ENCODE assay signal across 16 mouse cellular contexts in the genomic region with DNA sequence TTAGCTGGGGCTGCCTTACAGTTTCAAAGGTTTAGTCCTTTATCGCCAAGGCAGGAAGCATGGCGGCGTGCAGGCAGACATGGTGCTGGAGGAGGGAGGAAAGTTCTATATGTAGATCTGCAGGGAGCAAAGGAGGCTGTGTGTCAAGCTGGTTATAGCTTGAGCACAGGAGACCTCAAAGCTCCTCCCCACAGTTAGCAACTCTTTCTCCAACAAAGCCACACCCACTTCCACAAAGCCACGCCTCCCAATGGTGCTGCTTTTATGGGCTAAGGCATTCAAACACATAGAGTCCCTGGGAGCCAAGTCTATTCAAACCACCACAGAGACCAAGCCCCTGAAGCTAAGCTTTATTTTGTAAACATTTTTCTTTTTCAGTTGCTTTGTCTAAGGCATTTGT. TPM values are rescaled to one million over a fixed set of nuclear protein-coding genes. Genes with fewer than 3 reads are reported as not detected.
A peak's percentile ranks its signal among the peaks of the same experiment; 100 is the strongest.
DNase-seq lines count a peak whose midpoint lies in the region; ATAC-seq lines count a peak whose summit lies in the region.
"Had no signal": no experiment of that assay in that cellular context is flagged by ENCODE, and none has a peak within 500 bp of the region (broad histone marks: within the 10 kb centered on the region; RNA-seq: fewer than 3 reads in every experiment).

No protein-coding gene starts in this region.

- no peak overlapping the region for H3K4me3 ChIP-seq in forebrain, embryonic 14.5 days (ENCODE audit: low read depth, low read length)
- no peak overlapping the region for H3K4me3 ChIP-seq in forebrain, embryonic 11.5 days (ENCODE audit: low read depth, low read length)
- H3K4me3 ChIP-seq: embryonic facial prominence, embryonic 12.5 days; liver, embryonic 15.5 days; neural tube, embryonic 15.5 days had no signal

- ATAC-seq in forebrain, embryonic 14.5 days: no peak
- no peak for ATAC-seq in forebrain, embryonic 11.5 days (replicated peaks; ENCODE audit: low FRiP score)
- ATAC-seq in megakaryocyte-erythroid progenitor cell, adult 5-6 weeks (replicated peaks; ENCODE audit: low FRiP score, low TSS enrichment, poor library complexity, severe bottlenecking): 0 out of 2 replicates have a peak, but pooled peaks have one; percentile 25
- ATAC-seq in granulocyte monocyte progenitor cell, adult 5-6 weeks (replicated peaks; ENCODE audit: poor library complexity, severe bottlenecking): no peak
- ATAC-seq: Patski had no signal

- H3K36me3 ChIP-seq in forebrain, embryonic 14.5 days (ENCODE audit: control insufficient read depth, insufficient read depth, low read length): 0 out of 2 replicates have a peak, but pooled peaks cover 5% of the 10 kb centered on the region
- no peaks in the 10 kb centered on the region for H3K36me3 ChIP-seq in forebrain, embryonic 11.5 days (ENCODE audit: control insufficient read depth, insufficient read depth, low read length)
- H3K36me3 ChIP-seq: embryonic facial prominence, embryonic 12.5 days had no signal

- no peak overlapping the region for H3K4me2 ChIP-seq in forebrain, embryonic 14.5 days (ENCODE audit: low read length)
- H3K4me2 ChIP-seq in forebrain, embryonic 11.5 days (ENCODE audit: low read depth, low read length, severe bottlenecking): no peak overlapping the region
- H3K4me2 ChIP-seq: embryonic facial prominence, embryonic 12.5 days; hindbrain, embryonic 14.5 days; liver, embryonic 15.5 days; neural tube, embryonic 15.5 days had no signal

- 64% methylated on average over 4 of the region's 4 CpGs for WGBS in forebrain, embryonic 14.5 days
- 62% methylated on average over 4 of the region's 4 CpGs for WGBS in forebrain, embryonic 11.5 days

- no peaks in the 10 kb centered on the region for H3K9me3 ChIP-seq in forebrain, embryonic 14.5 days (replicated peaks; ENCODE audit: control insufficient read depth, low read length)
- H3K9me3 ChIP-seq in forebrain, embryonic 11.5 days (ENCODE audit: control insufficient read depth, low read length): no peaks in the 10 kb centered on the region
- H3K9me3 ChIP-seq: embryonic facial prominence, embryonic 12.5 days; liver, embryonic 15.5 days; neural tube, embryonic 15.5 days had no signal

- peak; percentile 20 for DNase-seq in forebrain, embryonic 14.5 days (ENCODE audit: low spot score)
- no peak for DNase-seq in forebrain, embryonic 11.5 days (ENCODE audit: low spot score)
- peak; percentile 30 for DNase-seq in lung, postnatal 10 days
- DNase-seq in lung, adult 18-20 months: no peak
- peak; percentile 22 for DNase-seq in MEL-GATA-1-ER (ENCODE audit: extremely low read depth, low read depth)
- DNase-seq in layer of hippocampus, postnatal 10 days (ENCODE audit: low spot score in 2 of 2): no peak
- DNase-seq: adrenal gland, adult 2 months; cerebellum, postnatal 10 days; kidney, adult 11 months had no signal

- H3K4me1 ChIP-seq in forebrain, embryonic 14.5 days (ENCODE audit: control insufficient read depth, insufficient read depth, low read length): 0 out of 2 replicates have a peak, but pooled peaks cover 7% of the 10 kb centered on the region
- peaks cover 11% of the 10 kb centered on the region for H3K4me1 ChIP-seq in forebrain, embryonic 11.5 days (replicated peaks; ENCODE audit: control insufficient read depth, insufficient read depth, low read length)

- no peak overlapping the region for H3K9ac ChIP-seq in forebrain, embryonic 14.5 days (ENCODE audit: low read length)
- H3K9ac ChIP-seq in forebrain, embryonic 11.5 days (ENCODE audit: low read length): no peak overlapping the region
- H3K9ac ChIP-seq: embryonic facial prominence, embryonic 12.5 days; hindbrain, embryonic 14.5 days; liver, embryonic 15.5 days; neural tube, embryonic 15.5 days had no signal

- H3K27ac ChIP-seq in forebrain, embryonic 14.5 days (ENCODE audit: low read depth, low read length): no peak overlapping the region
- no peak overlapping the region for H3K27ac ChIP-seq in forebrain, embryonic 11.5 days (ENCODE audit: low read depth, low read length)
- H3K27ac ChIP-seq: embryonic facial prominence, embryonic 12.5 days; hindbrain, embryonic 14.5 days; liver, embryonic 15.5 days; neural tube, embryonic 15.5 days had no signal

- H3K27me3 ChIP-seq in forebrain, embryonic 14.5 days (replicated peaks; ENCODE audit: control insufficient read depth, insufficient read depth, low read length): no peaks in the 10 kb centered on the region
- no peaks in the 10 kb centered on the region for H3K27me3 ChIP-seq in forebrain, embryonic 11.5 days (ENCODE audit: control insufficient read depth, insufficient read depth, low read length)
- H3K27me3 ChIP-seq: embryonic facial prominence, embryonic 12.5 days; liver, embryonic 15.5 days; neural tube, embryonic 15.5 days; Patski had no signal

RNA-seq across cellular contexts. Expression of gene Casp6, which starts 2.3 kb away (rescaled TPM):
- 39.4 and 42.3 TPM in 2 replicates for polyA plus RNA-seq in forebrain, embryonic 14.5 days (2014; fragmentation: Nextera tagmentation; extraction: Ambion mirVana)
- 62.8 and 64.7 TPM in 2 replicates for polyA plus RNA-seq in forebrain, embryonic 11.5 days (2014; fragmentation: Nextera tagmentation; extraction: Ambion mirVana)
- total RNA-seq in megakaryocyte-erythroid progenitor cell, adult 5-6 weeks (2014; fragmentation: Nextera tagmentation): 35.0 and 40.7 TPM in 2 replicates
- total RNA-seq in megakaryocyte-erythroid progenitor cell, adult 5-6 weeks (2017): 12.5 and 23.8 TPM in 2 replicates
- total RNA-seq in layer of hippocampus, postnatal 10 days (2021): 10 to 100 TPM in 1 of 2 experiments, 1 to 10 TPM in 1; 9.6 to 11.9 TPM
- total RNA-seq in granulocyte monocyte progenitor cell, adult 5-6 weeks (2014; fragmentation: Nextera tagmentation): 9.1 and 17.5 TPM in 2 replicates
- 8.1 and 9.8 TPM in 2 replicates for total RNA-seq in granulocyte monocyte progenitor cell, adult 5-6 weeks (2017)

RNA-seq across cellular contexts. Expression of gene Pla2g12a, which starts 20.5 kb away (rescaled TPM):
- polyA plus RNA-seq in forebrain, embryonic 14.5 days (2014; fragmentation: Nextera tagmentation; extraction: Ambion mirVana): 38.6 TPM in 2 replicates
- polyA plus RNA-seq in forebrain, embryonic 11.5 days (2014; fragmentation: Nextera tagmentation; extraction: Ambion mirVana): 33.7 and 39.0 TPM in 2 replicates
- total RNA-seq in megakaryocyte-erythroid progenitor cell, adult 5-6 weeks (2014; fragmentation: Nextera tagmentation): 110 and 118 TPM in 2 replicates
- 109 and 147 TPM in 2 replicates for total RNA-seq in megakaryocyte-erythroid progenitor cell, adult 5-6 weeks (2017)
- total RNA-seq in layer of hippocampus, postnatal 10 days (2021): 10 to 100 TPM; 20.2 to 22.4 TPM
- 13.4 and 30.8 TPM in 2 replicates for total RNA-seq in granulocyte monocyte progenitor cell, adult 5-6 weeks (2014; fragmentation: Nextera tagmentation)
- 14.1 and 20.9 TPM in 2 replicates for total RNA-seq in granulocyte monocyte progenitor cell, adult 5-6 weeks (2017)

Comparison
In these comparisons a context has a peak if more than half of its experiments do, and no peak if none do; other contexts are left out.
1. DNase-seq: peak in forebrain, embryonic 14.5 days (single experiment), lung, postnatal 10 days (single experiment) and MEL-GATA-1-ER (single experiment); none in forebrain, embryonic 11.5 days (single experiment), lung, adult 18-20 months (0 of 2) and layer of hippocampus, postnatal 10 days (0 of 2).